Mouse (Mus musculus) E14TG2a.4 (cell line): ENCODE data around the gene Car12.

Experiments used
- CTCF ChIP-seq: conservative IDR thresholded peaks from 2 replicates; pipeline ENCODE4 v1.5.1; 2014; ENCODE audit warnings: low read length
- NANOG ChIP-seq: IDR thresholded peaks from 2 replicates; pipeline ENCODE4 v1.6.1; 2014; ENCODE audit warnings: borderline replicate concordance, low read length, mixed read lengths
- POU5F1 ChIP-seq: IDR thresholded peaks from 2 replicates; pipeline ENCODE4 v1.6.1; 2014; ENCODE audit warnings: low read length, borderline replicate concordance

DNA sequence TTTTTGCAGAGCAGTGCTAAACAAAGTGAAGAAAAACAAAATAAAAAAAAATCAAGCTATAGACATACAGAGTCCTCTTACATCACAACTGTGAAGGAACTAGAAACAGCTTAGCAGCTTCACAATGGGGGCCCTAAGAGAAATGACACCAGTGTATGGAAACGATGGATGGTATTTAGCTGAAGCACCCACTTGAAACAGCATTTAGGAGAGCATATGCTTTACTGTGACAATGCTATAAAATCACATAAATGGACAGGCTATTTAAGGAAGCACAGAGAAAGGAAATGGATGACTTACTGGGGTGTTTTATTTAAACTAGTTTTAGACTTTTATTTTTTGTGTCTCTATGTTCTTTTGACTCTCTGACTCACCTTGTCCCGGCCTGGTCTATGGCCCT, 25.8 kb upstream of the Car12 start:
- TF ChIP-seq CTCF (no peak), NANOG (no peak), POU5F1 (no peak)
